ENCODE assay signal across 8 mouse cellular contexts in the genomic region with DNA sequence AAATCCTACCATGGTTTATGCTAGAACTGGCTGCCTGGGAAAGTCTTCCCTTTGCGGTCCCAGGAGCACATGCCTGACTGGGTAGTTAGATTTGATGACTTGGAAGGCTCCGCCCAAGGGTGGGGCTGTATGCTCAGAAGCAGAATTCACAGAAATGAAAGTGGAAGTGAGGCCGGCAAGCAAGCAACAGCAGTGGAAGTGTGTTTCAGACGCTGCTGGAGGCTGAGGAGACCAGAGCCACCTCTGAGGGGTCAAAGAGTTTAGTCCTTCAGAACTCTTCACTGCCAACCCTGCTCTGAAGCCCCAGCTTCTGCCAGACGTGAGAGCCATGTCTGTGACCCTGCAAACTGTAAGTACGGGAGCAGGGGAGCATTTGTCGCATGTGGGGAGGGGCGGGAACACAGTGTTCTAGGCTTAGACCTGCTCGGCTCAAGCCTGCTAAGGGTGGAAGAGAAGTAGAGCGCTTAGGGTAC. TPM values are rescaled to one million over a fixed set of nuclear protein-coding genes. Genes with fewer than 3 reads are reported as not detected.
A peak's percentile ranks its signal among the peaks of the same experiment; 100 is the strongest.
DNase-seq lines count a peak whose midpoint lies in the region; ATAC-seq lines count a peak whose summit lies in the region.

A gene (plus strand): TSS at position 134 of the 473 bp plus-strand sequence.

- ATAC-seq in forebrain, embryonic 11.5 days (replicated peaks; ENCODE audit: low FRiP score), result no peak
- no peak for ATAC-seq in forebrain, embryonic 16.5 days
- peak; percentile 89 for ATAC-seq in granulocyte monocyte progenitor cell, adult 5-6 weeks (replicated peaks; ENCODE audit: poor library complexity, severe bottlenecking)
- ATAC-seq in lung, embryonic 16.5 days (ENCODE audit: low read depth), result peak; percentile 87

- 0 out of 2 replicates have a peak within 1 kb of the TSS, but pooled peaks have one; percentile 8 for H3K4me2 ChIP-seq in forebrain, embryonic 11.5 days (ENCODE audit: low read depth, low read length, severe bottlenecking)
- no peak within 1 kb of the TSS for H3K4me2 ChIP-seq in forebrain, embryonic 16.5 days (ENCODE audit: low read length)
- H3K4me2 ChIP-seq in lung, embryonic 16.5 days (ENCODE audit: low read depth, low read length), result peak within 1 kb of the TSS; percentile 63

- H3K36me3 ChIP-seq in forebrain, embryonic 11.5 days (ENCODE audit: control insufficient read depth, insufficient read depth, low read length), result peaks cover 15% of the 10 kb centered on the region; the same call in 1 of the 2 replicates
- H3K36me3 ChIP-seq in forebrain, embryonic 16.5 days (ENCODE audit: control insufficient read depth, insufficient read depth), result peaks cover 10% of the 10 kb centered on the region; the same call in 1 of the 2 replicates
- H3K36me3 ChIP-seq in lung, embryonic 16.5 days (ENCODE audit: control insufficient read depth, insufficient read depth, low read length), result peaks cover 21% of the 10 kb centered on the region

- no peaks in the 10 kb centered on the region for H3K27me3 ChIP-seq in forebrain, embryonic 11.5 days (ENCODE audit: control insufficient read depth, insufficient read depth, low read length)
- no peaks in the 10 kb centered on the region for H3K27me3 ChIP-seq in forebrain, embryonic 16.5 days (replicated peaks; ENCODE audit: control insufficient read depth, insufficient read depth, low read length)
- H3K27me3 ChIP-seq in lung, embryonic 16.5 days (ENCODE audit: control insufficient read depth, insufficient read depth, low read depth, low read length), result no peaks in the 10 kb centered on the region

- no peak within 1 kb of the TSS for H3K27ac ChIP-seq in forebrain, embryonic 11.5 days (ENCODE audit: low read depth, low read length)
- no peak within 1 kb of the TSS for H3K27ac ChIP-seq in forebrain, embryonic 16.5 days (ENCODE audit: low read length)
- H3K27ac ChIP-seq in lung, embryonic 16.5 days (ENCODE audit: low read length), result peak within 1 kb of the TSS; percentile 34

- 0 out of 2 replicates have a peak within 1 kb of the TSS, but pooled peaks have one; percentile 5 for H3K9ac ChIP-seq in forebrain, embryonic 11.5 days (ENCODE audit: low read length)
- no peak within 1 kb of the TSS; the same call in 1 of the 2 replicates for H3K9ac ChIP-seq in forebrain, embryonic 16.5 days (replicated peaks; ENCODE audit: low read depth, low read length)
- peak within 1 kb of the TSS; percentile 71 for H3K9ac ChIP-seq in lung, embryonic 16.5 days (ENCODE audit: low read length)

- H3K9me3 ChIP-seq in forebrain, embryonic 11.5 days (ENCODE audit: control insufficient read depth, low read length), result no peaks in the 10 kb centered on the region
- no peaks in the 10 kb centered on the region for H3K9me3 ChIP-seq in forebrain, embryonic 16.5 days (ENCODE audit: control insufficient read depth, low read length)
- no peaks in the 10 kb centered on the region for H3K9me3 ChIP-seq in lung, embryonic 16.5 days (ENCODE audit: control insufficient read depth, low read length)

- DNase-seq in forebrain, embryonic 11.5 days (ENCODE audit: low spot score), result peak; percentile 54
- peak; percentile 55 for DNase-seq in brain, adult 2 months (ENCODE audit: low read depth, low spot score)
- DNase-seq in kidney, adult 18-20 months, result peak; percentile 85
- peak; percentile 69 to 84 for DNase-seq in spleen, postnatal 10 days (ENCODE audit: low spot score in 2 of 2)
- DNase-seq in cerebellum, adult 18-20 months, result no peak

- H3K4me3 ChIP-seq in forebrain, embryonic 11.5 days (ENCODE audit: low read depth, low read length), result no peak within 1 kb of the TSS
- no peak within 1 kb of the TSS for H3K4me3 ChIP-seq in forebrain, embryonic 16.5 days (replicated peaks; ENCODE audit: low read length)
- peak within 1 kb of the TSS; percentile 59 for H3K4me3 ChIP-seq in lung, embryonic 16.5 days (ENCODE audit: low read length)

- 43% methylated on average over 10 of the region's 10 CpGs for WGBS in forebrain, embryonic 11.5 days
- WGBS in forebrain, embryonic 16.5 days, result 40% methylated on average over 10 of the region's 10 CpGs
- WGBS in lung, embryonic 16.5 days, result 9% methylated on average over 10 of the region's 10 CpGs

- peaks cover 5% of the 10 kb centered on the region for H3K4me1 ChIP-seq in forebrain, embryonic 11.5 days (replicated peaks; ENCODE audit: control insufficient read depth, insufficient read depth, low read length)
- peaks cover 7% of the 10 kb centered on the region for H3K4me1 ChIP-seq in forebrain, embryonic 16.5 days (replicated peaks; ENCODE audit: control insufficient read depth, insufficient read depth, low read length)
- H3K4me1 ChIP-seq in lung, embryonic 16.5 days (replicated peaks; ENCODE audit: control insufficient read depth, insufficient read depth, low read length), result peaks cover 22% of the 10 kb centered on the region

RNA-seq across cellular contexts. Expression of the gene that starts here (rescaled TPM):
- polyA plus RNA-seq in forebrain, embryonic 11.5 days (2014; fragmentation: Nextera tagmentation; extraction: Ambion mirVana), result 3.8 and 3.9 TPM in 2 replicates
- polyA plus RNA-seq in forebrain, embryonic 16.5 days (2015; fragmentation: Nextera tagmentation; extraction: Ambion mirVana), result 2.2 and 2.5 TPM in 2 replicates
- total RNA-seq in granulocyte monocyte progenitor cell, adult 5-6 weeks (2014; fragmentation: Nextera tagmentation), result 26.9 and 29.5 TPM in 2 replicates
- 27.7 and 33.0 TPM in 2 replicates for total RNA-seq in granulocyte monocyte progenitor cell, adult 5-6 weeks (2017)
- polyA plus RNA-seq in lung, embryonic 16.5 days (2015; fragmentation: Nextera tagmentation; extraction: Ambion mirVana), result 27.3 and 29.1 TPM in 2 replicates

Comparison
In these comparisons a context has a peak if more than half of its experiments do, and no peak if none do; other contexts are left out.
1. ATAC-seq: peak in granulocyte monocyte progenitor cell, adult 5-6 weeks (single experiment) and lung, embryonic 16.5 days (single experiment); none in forebrain, embryonic 11.5 days (single experiment) and forebrain, embryonic 16.5 days (single experiment).
2. DNase-seq: peak in forebrain, embryonic 11.5 days (single experiment), brain, adult 2 months (single experiment), kidney, adult 18-20 months (single experiment) and spleen, postnatal 10 days (2 of 2); none in cerebellum, adult 18-20 months (0 of 2).